Mouse (Mus musculus): ENCODE data around the gene Clstn1. TPM values are rescaled to one million over a fixed set of nuclear protein-coding genes. Genes with fewer than 3 reads are reported as not detected.
A peak's percentile ranks its signal among the peaks of the same experiment; 100 is the strongest.
"Not testable (repeated sequence)": the region's sequence is repeated elsewhere in the genome, so short reads cannot be mapped to it uniquely, and the experiment has no call there.

Clstn1 gene
- total RNA-seq, 2 experiments from 2014 or later, result 0.83 to 0.84 TPM

DNA sequence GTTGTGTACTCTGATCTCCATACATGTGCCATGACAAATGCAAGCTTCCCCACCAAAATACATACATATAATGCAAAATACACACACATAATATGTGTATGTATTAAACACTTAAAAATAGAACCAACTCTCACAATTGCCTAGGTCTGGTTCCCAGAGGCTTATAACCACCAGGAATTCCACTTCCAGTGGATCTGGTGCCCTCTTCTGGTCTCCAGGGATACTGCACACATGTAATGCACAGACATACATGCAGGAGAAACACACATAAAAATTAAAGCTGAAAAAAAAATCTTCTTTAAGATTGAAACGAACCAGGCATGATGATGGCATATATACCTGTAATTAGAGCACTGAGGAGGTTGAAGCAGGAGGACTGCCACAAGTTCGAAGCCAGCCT, 5.2 kb downstream of the Clstn1 start:
- no peak for ATAC-seq (replicated peaks; ENCODE audit: low FRiP score, poor library complexity, severe bottlenecking)

DNA sequence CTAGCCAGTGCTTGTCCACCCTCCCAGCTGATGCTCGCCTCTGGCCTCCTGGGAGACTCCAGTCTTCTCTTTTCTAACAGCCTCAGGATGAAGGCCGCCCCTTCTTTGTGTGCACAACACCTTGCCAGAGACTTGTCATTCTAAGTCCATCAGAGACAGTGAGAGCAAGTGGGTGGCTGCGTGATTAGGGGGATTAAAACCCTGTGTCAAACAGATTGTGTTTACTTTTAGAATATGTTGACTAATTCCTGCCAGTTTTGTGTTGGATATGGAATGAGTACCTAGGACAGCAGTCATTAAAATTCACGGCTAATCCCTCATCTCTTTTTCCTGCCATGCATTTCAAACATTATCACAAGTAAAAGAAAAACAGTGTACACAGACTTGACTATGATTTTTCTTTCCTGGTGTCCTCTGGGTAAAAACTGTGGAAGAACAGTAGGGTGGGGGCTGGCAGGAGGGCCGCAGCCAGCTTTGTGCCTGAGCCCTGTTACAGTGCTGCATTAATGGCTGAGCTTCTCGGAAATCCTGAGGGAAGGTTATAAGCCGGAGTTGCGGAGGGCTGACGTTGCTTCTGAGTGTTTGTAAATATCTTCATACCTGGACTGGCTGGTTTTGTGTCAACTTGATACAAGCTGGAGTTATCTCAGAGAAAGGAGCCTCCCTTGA, 8.8 kb downstream of the Clstn1 start:
- ATAC-seq (replicated peaks; ENCODE audit: low FRiP score, poor library complexity, severe bottlenecking), result no peak

DNA sequence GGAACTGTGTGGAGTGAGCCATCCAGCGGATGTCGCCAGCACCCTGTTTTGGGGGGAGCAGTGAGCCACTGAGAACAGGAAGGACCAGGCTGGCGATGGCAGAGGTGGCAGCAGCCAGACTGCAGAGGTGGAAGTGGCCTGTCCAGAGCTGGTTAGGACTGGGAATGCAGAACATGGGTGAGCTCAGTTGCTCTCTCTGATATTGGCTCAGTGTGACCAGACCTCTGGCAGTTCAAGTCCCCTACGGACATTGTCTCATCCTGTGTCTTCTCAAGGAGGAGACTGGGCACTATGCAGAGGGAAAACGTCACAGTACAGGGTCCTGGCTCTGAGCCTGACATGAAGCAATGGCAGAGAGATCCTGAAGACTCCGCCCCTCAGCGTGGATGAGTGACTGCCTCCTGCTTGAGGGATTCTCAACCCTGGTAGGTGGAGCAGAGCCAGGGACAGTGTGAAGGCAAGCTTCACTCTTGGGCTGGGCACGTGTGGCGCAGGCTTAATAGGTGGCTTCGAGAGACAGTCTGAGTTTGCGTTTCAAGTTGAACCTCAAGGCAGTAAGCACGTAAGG, 11.5 kb downstream of the Clstn1 start:
- ATAC-seq (replicated peaks; ENCODE audit: low FRiP score, poor library complexity, severe bottlenecking), result 0 out of 2 replicates have a peak, but pooled peaks have one; percentile 39

DNA sequence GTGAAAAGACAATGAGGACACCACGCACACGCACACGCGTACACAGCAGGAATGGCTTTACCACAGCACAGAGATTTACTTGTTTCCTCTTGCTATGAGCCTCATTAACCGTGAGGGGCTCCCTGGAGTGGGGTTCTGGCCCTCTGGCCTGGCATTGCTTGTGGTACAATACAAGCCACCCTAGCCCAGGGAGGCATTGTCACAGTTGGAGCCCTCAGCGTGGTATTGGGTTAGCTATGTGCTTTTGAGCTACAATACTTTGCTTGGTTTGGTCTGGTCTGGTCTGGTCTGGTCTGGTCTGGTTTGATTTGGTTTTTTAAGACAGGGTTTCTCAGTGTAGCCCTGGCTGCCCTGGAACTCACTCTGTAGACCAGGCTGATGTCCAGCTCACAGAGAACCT, 13.3 kb downstream of the Clstn1 start:
- ATAC-seq (replicated peaks; ENCODE audit: low FRiP score, poor library complexity, severe bottlenecking), result no peak

DNA sequence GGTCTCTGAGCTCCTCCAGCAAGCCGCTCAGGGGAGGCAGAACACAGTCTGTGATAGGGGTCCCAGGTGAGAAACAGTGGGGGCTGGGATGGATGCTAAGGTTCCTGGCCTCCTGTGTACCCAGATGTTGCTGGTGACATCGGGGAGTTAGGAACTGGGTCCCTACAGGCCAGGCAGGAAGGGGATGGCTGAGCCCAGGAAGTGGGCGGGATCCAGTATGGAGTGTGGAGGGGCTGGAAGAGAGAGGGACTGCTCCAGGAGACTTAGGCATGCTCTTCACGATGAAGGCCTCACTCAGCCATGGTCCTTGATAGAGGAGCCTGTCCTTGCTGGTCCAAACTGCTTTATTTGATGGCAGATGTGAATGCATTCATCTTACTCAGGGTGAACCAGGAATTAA, 13.9 kb downstream of the Clstn1 start:
- no peak for ATAC-seq (replicated peaks; ENCODE audit: low FRiP score, poor library complexity, severe bottlenecking)

DNA sequence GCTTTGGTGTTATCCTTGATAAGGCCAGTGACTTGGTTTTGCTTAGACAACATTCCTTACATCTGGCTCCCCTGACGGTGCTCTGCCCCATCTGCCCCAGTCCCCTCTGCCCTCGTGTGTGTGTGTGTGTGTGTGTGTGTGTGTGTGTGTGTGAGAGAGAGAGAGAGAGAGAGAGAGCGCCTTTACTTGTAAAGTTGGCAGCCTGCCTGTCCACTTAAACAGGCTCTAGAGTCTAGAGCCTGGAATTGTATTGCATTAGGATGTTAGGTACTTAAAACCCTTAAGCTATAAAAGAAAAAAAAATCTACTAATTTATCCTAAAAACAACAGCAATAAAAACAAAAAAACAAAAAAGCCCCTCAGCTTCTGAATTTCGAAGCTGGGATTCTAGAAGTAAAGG, 15.2 kb downstream of the Clstn1 start:
- ATAC-seq (replicated peaks; ENCODE audit: low FRiP score, poor library complexity, severe bottlenecking), result no peak

DNA sequence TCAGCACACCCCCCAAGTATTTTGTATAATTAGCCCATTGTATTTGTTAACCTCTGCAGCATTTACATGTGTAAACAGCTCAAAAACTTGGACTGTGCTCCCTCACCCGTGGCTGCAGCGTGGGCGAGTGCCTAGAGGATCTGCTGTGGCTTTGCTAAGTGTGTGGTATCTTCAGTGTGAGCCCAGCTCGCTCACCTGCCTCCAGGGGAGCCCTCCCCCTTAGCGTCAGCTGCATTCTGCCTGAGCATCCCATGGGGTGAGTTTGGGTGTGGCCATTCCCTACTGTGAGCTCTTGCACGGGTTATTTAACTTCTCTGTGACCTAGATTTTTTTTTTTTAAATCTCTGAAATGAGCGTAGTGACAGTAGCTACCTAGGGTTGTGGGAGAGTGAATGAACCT, 16.0 kb downstream of the Clstn1 start:
- ATAC-seq (replicated peaks; ENCODE audit: low FRiP score, poor library complexity, severe bottlenecking), result no peak

DNA sequence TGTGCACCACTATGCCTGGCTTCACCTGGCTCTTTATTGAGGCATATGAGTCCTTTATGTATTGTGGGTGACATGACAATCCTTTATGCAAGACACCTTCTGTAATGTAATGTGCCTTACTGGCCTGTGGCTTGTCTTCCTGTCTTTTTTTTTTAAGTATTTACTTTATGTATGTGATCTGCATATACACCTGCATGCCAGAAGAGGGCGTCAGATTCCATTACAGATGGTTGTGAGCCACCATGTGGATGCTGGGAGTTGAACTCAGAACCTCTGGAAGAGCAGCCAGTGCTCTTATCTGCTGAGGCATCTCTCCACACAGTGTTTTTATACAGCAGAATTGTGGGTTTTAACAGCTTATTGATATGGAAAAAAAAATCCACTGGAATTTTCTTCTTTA, 17.6 kb downstream of the Clstn1 start:
- ATAC-seq (replicated peaks; ENCODE audit: low FRiP score, poor library complexity, severe bottlenecking), result no peak

DNA sequence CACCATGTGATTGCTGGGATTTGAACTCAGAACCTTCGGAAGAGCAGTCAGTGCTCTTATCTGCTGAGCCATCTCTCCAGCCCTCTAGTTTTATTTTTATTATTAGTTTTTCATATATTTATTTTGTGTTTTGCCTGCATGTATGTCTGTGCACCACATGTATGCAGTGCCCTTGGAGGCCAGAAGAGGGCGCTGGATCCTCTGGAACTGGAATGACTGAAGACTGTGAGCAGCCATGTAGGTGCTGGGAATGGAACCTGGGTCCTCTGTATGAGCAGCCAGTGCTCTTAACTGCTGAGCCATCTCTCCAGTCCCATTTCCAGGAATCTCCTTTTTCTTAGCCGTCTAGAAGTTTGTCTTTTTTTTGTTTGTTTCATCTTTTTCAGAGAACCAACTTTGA, 18.2 kb downstream of the Clstn1 start:
- no peak for ATAC-seq (replicated peaks; ENCODE audit: low FRiP score, poor library complexity, severe bottlenecking)

DNA sequence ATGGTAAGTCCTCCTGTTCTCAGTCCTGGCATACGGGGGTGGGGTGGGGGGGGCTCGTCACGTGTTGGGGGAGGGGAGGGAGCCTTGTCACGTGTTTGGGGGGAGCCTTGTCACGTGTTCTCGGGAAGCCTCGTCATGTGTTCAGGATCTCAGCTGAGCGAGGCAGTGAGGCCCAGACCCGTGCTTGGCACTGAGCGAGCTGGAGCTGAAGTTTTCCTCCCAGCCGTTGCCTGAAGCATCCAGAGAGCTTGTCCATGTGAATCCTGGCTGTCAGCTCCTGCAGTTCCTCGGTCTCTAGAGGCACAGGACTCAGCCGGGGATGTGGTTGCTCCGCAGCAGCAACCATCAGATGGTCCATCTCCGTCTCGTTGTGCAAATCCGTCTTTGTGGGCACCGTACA, 19.8 kb downstream of the Clstn1 start:
- no peak for ATAC-seq (replicated peaks; ENCODE audit: low FRiP score, poor library complexity, severe bottlenecking)

DNA sequence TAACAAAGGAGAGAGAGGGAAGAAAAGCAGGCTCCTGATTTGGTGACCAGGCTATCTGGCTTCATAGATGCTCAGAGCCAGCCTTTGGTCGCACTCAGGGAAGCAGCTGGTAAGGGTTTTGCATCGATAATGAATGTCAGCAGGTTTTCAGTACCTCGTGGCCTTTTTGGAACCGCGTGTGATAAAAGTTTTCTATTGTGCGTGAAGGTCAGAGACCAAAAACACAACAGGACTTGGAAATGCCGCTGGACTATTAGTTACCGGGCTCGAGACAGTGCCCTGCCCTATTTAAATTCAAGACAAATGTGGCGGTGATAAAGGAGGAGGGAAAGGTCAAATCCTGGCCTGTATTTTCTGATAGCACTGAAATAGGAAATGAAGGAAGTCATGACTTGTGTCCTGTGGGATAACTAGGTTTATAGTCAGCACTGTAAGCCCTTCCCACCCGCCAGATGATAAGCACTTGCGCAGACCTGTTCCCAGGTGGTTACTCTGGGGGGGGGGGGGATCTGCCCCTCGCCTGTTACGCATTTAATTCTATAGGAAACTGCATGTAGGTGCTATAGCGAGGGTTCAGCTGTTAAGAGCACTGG, 20.6 kb downstream of the Clstn1 start:
- no peak for ATAC-seq (replicated peaks; ENCODE audit: low FRiP score, poor library complexity, severe bottlenecking)

DNA sequence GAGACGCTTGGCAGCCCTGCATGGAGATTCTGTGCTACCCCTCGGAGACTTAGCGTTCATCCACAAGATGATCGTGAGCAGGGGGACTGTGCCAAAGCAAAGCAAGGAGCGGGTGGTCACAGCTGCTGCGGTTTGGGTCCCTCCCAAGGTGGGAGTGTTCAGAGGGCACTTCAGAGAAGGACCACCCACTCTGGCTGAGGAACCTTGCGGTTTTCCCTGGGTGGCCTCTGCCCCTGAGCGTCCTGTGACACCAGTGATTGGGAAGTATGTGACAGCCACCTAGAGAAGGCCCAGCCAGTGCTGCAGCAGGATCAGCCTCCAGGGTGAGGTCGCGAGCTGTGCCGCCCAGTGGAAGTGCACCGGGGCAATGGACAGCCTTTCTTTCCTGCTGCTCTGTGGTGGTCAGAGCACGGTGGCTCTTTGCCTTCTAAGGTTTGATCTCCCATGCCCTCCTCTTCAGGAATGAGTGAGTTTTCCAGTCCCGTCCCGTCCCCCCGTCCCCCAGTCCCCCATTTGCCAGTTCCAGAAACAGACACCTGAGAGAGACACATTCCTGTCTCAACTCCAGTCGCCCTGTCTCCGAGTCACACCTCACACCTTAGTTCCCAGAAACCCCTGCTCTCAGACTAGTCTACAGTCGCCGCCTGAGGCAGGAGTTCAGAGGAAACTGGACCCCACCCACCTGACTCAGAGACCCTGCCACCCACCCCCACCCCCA, 21.5 kb downstream of the Clstn1 start:
- no peak for ATAC-seq (replicated peaks; ENCODE audit: low FRiP score, poor library complexity, severe bottlenecking)

DNA sequence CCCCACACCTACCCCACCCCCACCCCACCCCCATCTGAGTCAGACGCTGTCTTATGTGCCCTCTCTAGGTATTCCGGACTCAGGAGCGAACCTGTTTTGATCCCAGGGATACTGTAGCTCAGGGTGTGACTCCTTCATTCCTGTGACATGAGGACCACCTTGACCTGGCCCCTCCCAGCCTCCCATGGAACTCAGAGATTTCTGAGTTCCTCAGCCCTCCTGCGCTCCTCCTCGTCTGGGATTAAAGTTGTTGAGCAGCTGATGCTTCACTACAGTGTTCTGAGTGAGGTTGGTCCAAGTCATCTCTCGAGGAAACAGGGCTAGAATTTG, 22.0 kb downstream of the Clstn1 start:
- no peak for ATAC-seq (replicated peaks; ENCODE audit: low FRiP score, poor library complexity, severe bottlenecking)

DNA sequence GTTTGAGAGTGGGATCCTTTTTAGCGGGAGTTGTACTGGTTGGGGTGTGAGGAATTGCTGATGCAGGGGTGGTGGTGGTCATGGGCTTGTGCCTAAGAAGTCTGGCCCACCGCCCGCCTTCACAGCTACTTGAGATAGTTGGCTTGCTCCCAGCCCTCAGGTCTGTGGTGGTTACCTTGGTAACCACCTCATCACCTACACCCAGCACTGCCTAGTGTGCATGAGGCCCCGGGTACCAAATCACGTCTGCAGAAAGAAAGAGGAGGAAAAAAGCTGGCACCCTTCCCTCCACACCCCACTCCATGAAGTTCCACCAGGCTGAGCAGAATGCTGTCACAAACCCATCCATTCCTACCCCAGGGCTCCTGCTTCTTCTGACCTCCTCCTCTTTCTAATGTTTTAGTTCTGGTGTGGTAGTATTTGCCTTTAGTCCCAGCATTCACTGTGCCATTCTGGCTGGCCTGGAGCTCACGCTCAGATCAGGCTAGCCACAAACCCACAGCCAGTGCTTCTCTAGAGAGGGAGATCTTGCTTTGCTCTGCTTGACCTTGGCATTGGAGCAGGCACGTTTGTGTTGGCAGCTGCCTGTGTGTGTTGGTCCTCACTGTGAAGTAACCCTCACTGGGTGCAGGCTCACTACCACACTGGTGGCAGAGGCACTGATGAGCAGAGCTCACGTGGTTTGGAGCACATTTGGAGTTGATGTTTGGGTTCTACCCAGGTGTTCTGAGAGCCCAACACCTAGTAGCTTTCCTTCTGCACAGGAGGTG, 23.2 kb downstream of the Clstn1 start:
- no peak for ATAC-seq (replicated peaks; ENCODE audit: low FRiP score, poor library complexity, severe bottlenecking)

DNA sequence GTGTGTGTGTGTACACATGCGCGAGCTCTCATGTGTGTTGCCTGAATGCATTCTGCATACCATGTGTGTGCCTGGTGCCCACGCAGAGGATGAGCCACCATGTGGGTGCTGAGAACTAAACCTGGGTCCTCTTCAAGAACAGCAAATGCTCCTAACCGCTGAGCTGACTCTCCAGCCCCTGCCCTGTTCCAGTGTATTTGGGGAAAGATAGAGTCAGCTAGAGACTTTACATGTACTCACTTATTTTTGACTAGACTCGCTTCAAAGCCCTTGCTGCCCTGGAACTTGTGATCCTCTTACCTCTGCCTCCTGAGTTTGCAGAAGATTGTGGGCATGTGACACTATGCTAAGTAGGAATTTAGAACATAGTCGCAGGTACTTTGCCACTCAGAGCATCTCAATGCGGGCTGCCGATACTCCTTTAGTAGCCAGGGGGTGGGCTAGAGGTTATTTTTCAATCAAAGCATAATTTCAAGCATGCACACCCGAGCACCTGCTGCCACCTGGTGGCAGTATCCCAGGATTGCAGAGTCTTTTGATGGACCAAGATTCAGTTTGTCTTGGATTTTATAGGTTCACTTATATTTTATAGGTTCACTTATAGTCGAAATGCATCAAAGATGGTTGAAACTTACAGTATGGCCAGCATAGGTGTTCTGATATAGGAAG, 25.2 kb downstream of the Clstn1 start:
- ATAC-seq (replicated peaks; ENCODE audit: low FRiP score, poor library complexity, severe bottlenecking), result no peak

DNA sequence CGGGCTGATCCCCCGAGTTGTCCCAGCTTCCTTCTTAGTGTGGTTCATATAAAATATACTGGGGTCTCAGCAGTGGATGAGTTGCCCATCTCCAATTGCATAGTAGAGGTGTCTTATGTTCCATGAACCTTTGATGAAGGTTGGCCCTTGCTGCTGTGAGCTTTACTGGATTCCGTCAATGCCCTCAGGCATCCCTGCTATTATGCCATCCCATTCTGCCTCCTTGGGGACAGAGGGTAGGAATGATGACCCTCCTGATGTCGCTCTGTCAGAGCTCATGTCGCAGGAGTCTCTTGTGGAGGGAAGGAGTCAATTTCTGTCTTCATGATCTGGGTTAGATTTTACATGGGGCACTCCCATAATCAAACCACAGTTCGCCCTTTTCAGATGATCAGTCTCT, 27.2 kb downstream of the Clstn1 start:
- not testable (repeated sequence) for ATAC-seq (replicated peaks; ENCODE audit: low FRiP score, poor library complexity, severe bottlenecking)

DNA sequence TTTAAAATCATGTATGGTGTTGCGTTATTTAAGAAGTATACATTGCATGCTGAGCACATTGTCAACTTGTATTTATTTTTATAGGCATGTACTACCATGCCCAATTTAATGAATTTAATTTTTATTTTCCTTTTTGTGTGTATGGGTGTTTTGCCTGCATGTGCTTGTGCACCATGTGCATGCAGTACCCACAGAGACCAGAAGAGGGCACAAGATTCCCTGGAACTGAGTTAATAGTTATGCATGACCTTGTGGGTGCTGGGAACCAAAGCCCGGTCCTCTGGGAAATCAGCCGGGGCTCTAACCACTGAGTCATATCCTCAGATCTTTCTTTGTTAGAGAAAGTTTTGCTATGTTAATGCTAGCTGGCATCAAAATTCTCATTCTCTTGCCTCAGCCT, 28.6 kb downstream of the Clstn1 start:
- no peak for ATAC-seq (replicated peaks; ENCODE audit: low FRiP score, poor library complexity, severe bottlenecking)

DNA sequence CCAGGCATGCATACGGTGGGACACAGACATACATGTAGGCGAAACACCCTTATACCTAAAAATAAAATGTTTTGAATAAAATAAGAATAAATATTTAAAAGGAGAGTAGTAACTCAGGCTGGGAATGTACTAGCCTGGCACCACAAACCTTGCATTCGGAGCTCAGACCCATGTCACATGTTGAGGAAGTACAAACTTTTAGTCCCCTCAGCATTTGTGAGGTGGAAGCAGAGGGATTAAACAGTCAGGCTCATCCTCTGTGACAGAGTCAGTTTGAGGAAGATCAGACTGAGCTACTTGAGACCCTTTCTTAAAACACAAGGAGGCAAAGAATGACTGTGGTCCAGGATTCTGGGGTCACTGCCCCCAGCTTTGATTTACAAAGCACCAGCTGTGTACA, 30.7 kb downstream of the Clstn1 start:
- not testable (repeated sequence) for ATAC-seq (replicated peaks; ENCODE audit: low FRiP score, poor library complexity, severe bottlenecking)

DNA sequence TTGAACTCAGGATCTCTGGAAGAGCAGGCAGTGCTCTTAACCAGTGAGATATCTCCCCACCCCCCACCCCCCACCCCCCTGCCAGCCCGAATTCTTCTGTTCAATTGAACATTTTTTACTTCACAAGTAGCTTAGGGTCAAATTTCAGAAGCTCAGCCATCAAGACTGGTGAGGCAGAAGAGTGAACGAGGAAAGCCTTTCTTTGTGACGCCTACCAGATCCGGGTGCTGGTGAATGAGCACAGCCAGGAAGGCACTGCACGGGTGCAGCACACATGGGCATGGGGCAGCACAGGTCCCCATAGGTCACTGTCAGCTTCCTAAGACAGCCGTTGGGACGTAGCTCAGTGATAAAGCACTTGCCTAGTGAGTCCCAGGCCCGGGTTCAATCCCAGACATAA, 33.7 kb downstream of the Clstn1 start:
- ATAC-seq (replicated peaks; ENCODE audit: low FRiP score, poor library complexity, severe bottlenecking), result no peak

DNA sequence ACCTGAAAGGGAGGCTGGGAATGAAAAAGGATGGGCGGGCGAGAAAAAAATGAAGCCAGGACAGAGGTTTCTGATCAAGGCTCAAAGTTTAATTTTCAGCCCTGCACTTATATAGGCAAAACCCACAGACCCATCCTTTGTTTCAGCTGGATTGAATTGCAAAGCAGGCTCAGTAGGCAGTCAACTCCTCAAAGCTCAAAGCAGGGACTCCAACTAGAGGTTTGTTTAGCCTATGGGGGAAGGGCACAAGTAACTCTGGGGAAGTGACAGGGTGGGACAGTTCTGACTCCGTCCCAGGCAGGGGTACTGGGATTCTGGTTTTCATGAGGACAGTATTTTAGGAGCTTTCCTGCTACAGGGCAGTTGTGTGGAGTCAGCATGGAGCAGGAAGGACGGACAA, 35.0 kb downstream of the Clstn1 start:
- no peak for ATAC-seq (replicated peaks; ENCODE audit: low FRiP score, poor library complexity, severe bottlenecking)
